Mouse (Mus musculus) midbrain, embryonic 15.5 days (tissue): ENCODE data around the gene Usp10. TPM values are rescaled to one million over a fixed set of nuclear protein-coding genes. Genes with fewer than 3 reads are reported as not detected.

Experiments
- ATAC-seq: fragments of 200-750 bp; cut with Nextera tagmentation; replicated peaks from 2 replicates; pipeline ENCODE4 v1.8.0; 2017; ENCODE audit warnings: moderate TSS enrichment
- H3K27ac ChIP-seq: fragments of 300-500 bp; sonication (generic); 2 replicates; pipeline ENCODE4 v1.5.1; 2015; ENCODE audit warnings: mild to moderate bottlenecking, inconsistent platforms
- H3K27me3 ChIP-seq: fragments of 300-500 bp; sonication (generic); replicated peaks from 2 replicates; pipeline ENCODE4 v1.6.1; 2015; ENCODE audit warnings: inconsistent platforms
- H3K36me3 ChIP-seq: fragments of 300-500 bp; sonication (generic); replicated peaks from 2 replicates; pipeline ENCODE4 v1.6.1; 2015; ENCODE audit warnings: inconsistent platforms
- H3K4me1 ChIP-seq: fragments of 300-500 bp; sonication (generic); 2 replicates; pipeline ENCODE4 v1.6.1; 2015; ENCODE audit warnings: inconsistent platforms
- H3K4me2 ChIP-seq: fragments of 300-500 bp; sonication (generic); 2 replicates; pipeline ENCODE4 v1.6.1; 2015; ENCODE audit warnings: inconsistent platforms, mild to moderate bottlenecking, moderate library complexity
- H3K4me3 ChIP-seq: fragments of 300-500 bp; sonication (generic); 2 replicates; pipeline ENCODE4 v1.5.1; 2015; ENCODE audit warnings: mild to moderate bottlenecking, inconsistent platforms
- H3K9ac ChIP-seq: fragments of 300-500 bp; sonication (generic); 2 replicates; pipeline ENCODE4 v1.6.1; 2015; ENCODE audit warnings: mild to moderate bottlenecking, inconsistent platforms
- H3K9me3 ChIP-seq: fragments of 300-500 bp; sonication (generic); 2 replicates; pipeline ENCODE4 v1.6.1; 2016; ENCODE audit warnings: inconsistent platforms
- WGBS: fragments of 180-500 bp; shearing (Covaris S2); methylation state at CpG from one replicate; pipeline ENCODE4 v1.1.7; 2015; ENCODE audit warnings: mixed read lengths; 5-methylcytosine and 5-hydroxymethylcytosine counted together
- polyA plus RNA-seq: library from polyadenylated mRNA; unstranded; fragments of >200 nt; fragmentation: Nextera tagmentation; extraction: Ambion mirVana; gene quantifications from 2 replicates; pipeline ENCODE4 v1.2.1, GENCODE M21; 2015

Usp10 gene
- polyA plus RNA-seq, 1 experiment from 2014 or later: 151 TPM

- Histone ChIP-seq H3K4me1 (no peaks in the 10 kb centered on the region), H3K9me3 (no peaks in the 10 kb centered on the region), H3K27me3 (peaks cover 18% of the 10 kb centered on the region), H3K36me3 (no peaks in the 10 kb centered on the region), H3K9ac (no peak overlapping the region), H3K4me3 (no peak overlapping the region), H3K4me2 (no peak overlapping the region), H3K27ac (no peak overlapping the region)
- ATAC-seq: no peak
- WGBS: 32% methylated on average over 13 of the region's 13 CpGs
These were observed 12.2 kb upstream of the Usp10 start for GRCm38 (mm10) chr8:119897933-119898332.

GRCm38 (mm10) chr8:119901349-119901748 is 8.8 kb upstream of the Usp10 start:
- ATAC-seq: no peak
- Histone ChIP-seq H3K27ac (no peak overlapping the region), H3K9ac (no peak overlapping the region), H3K36me3 (no peaks in the 10 kb centered on the region), H3K9me3 (no peaks in the 10 kb centered on the region), H3K4me2 (no peak overlapping the region), H3K4me3 (no peak overlapping the region), H3K4me1 (no peaks in the 10 kb centered on the region), H3K27me3 (peaks cover 18% of the 10 kb centered on the region)
- 84% methylated on average over 3 of the region's 3 CpGs for WGBS

GRCm38 (mm10) chr8:119901952-119902351 is 8.2 kb upstream of the Usp10 start:
- Histone ChIP-seq H3K27ac (no peak overlapping the region), H3K9me3 (no peaks in the 10 kb centered on the region), H3K4me3 (no peak overlapping the region), H3K4me1 (no peaks in the 10 kb centered on the region), H3K36me3 (no peaks in the 10 kb centered on the region), H3K9ac (no peak overlapping the region), H3K4me2 (no peak overlapping the region), H3K27me3 (peaks cover 17% of the 10 kb centered on the region)
- 81% methylated on average over 8 of the region's 8 CpGs for WGBS
- no peak for ATAC-seq

- no peak overlapping the region for H3K4me2 ChIP-seq
- 64% methylated on average over 12 of the region's 12 CpGs for WGBS
- no peaks in the 10 kb centered on the region for H3K36me3 ChIP-seq
These were observed 5.7 kb upstream of the Usp10 start for GRCm38 (mm10) chr8:119904323-119904911.

GRCm38 (mm10) chr8:119910547-119911257 is 542 bp downstream of the Usp10 start, which contains the start of gene Gm20388:
Gene Gm20388 (plus strand): TSS chr8:119910841.
- peak within 1 kb of the TSS; percentile 84 for H3K4me3 ChIP-seq
- under 1% methylated on average over 94 of the region's 97 CpGs for WGBS

More at GRCm38 (mm10) chr8:119904323-119904911, 5.7 kb upstream of the Usp10 start:
- no peak for ATAC-seq
- Histone ChIP-seq H3K4me3 (no peak overlapping the region), H3K9ac (no peak overlapping the region), H3K4me1 (no peaks in the 10 kb centered on the region), H3K27ac (no peak overlapping the region), H3K27me3 (no peaks in the 10 kb centered on the region; the same call in 1 of the 2 replicates), H3K9me3 (no peaks in the 10 kb centered on the region)

GRCm38 (mm10) chr8:119911258-119911962 is 1.2 kb downstream of the Usp10 start:
- Histone ChIP-seq H3K27ac (peak overlapping the region; percentile 97), H3K9ac (peak overlapping the region; percentile 95), H3K27me3 (no peaks in the 10 kb centered on the region), H3K4me2 (peak overlapping the region; percentile 69), H3K4me3 (peak overlapping the region; percentile 84), H3K9me3 (no peaks in the 10 kb centered on the region), H3K36me3 (no peaks in the 10 kb centered on the region), H3K4me1 (peaks cover 46% of the 10 kb centered on the region)
- WGBS: under 1% methylated on average over 30 of the region's 30 CpGs
- ATAC-seq: peak; percentile 75

More at GRCm38 (mm10) chr8:119910547-119911257, 542 bp downstream of the Usp10 start, which contains the start of gene Gm20388:
- peak within 1 kb of the TSS; percentile 95 for H3K9ac ChIP-seq
- ATAC-seq: peak; percentile 96
- H3K4me1 ChIP-seq: peaks cover 43% of the 10 kb centered on the region
- H3K27me3 ChIP-seq: no peaks in the 10 kb centered on the region
- H3K9me3 ChIP-seq: no peaks in the 10 kb centered on the region
- peak within 1 kb of the TSS; percentile 69 for H3K4me2 ChIP-seq
- no peaks in the 10 kb centered on the region for H3K36me3 ChIP-seq
- H3K27ac ChIP-seq: peak within 1 kb of the TSS; percentile 97

- Histone ChIP-seq H3K27me3 (no peaks in the 10 kb centered on the region), H3K36me3 (no peaks in the 10 kb centered on the region), H3K4me2 (peak overlapping the region; percentile 69), H3K9ac (peak overlapping the region; percentile 95), H3K9me3 (no peaks in the 10 kb centered on the region), H3K27ac (no peak overlapping the region), H3K4me1 (peaks cover 52% of the 10 kb centered on the region), H3K4me3 (peak overlapping the region; percentile 84; the same call in 1 of the 2 replicates)
- WGBS: 40% methylated on average over 6 of the region's 6 CpGs
- no peak for ATAC-seq
These were observed 2.5 kb downstream of the Usp10 start for GRCm38 (mm10) chr8:119912643-119913042.

GRCm38 (mm10) chr8:119913181-119913580 is 3.0 kb downstream of the Usp10 start:
- ATAC-seq: no peak
- no peak overlapping the region for H3K9ac ChIP-seq

GRCm38 (mm10) chr8:119914161-119914560 is 4.0 kb downstream of the Usp10 start:
- no peak overlapping the region for H3K27ac ChIP-seq
- WGBS: 43% methylated on average over 2 of the region's 2 CpGs
- no peaks in the 10 kb centered on the region for H3K9me3 ChIP-seq
- H3K4me1 ChIP-seq: peaks cover 52% of the 10 kb centered on the region
- H3K4me3 ChIP-seq: no peak overlapping the region
- no peak overlapping the region for H3K9ac ChIP-seq
- no peak overlapping the region for H3K4me2 ChIP-seq
- ATAC-seq: no peak
- no peaks in the 10 kb centered on the region for H3K27me3 ChIP-seq
- H3K36me3 ChIP-seq: no peaks in the 10 kb centered on the region

More at GRCm38 (mm10) chr8:119913181-119913580, 3.0 kb downstream of the Usp10 start:
- 72% methylated on average over 3 of the region's 3 CpGs for WGBS
- Histone ChIP-seq H3K9me3 (no peaks in the 10 kb centered on the region), H3K4me3 (no peak overlapping the region), H3K36me3 (no peaks in the 10 kb centered on the region), H3K27me3 (no peaks in the 10 kb centered on the region), H3K27ac (no peak overlapping the region), H3K4me2 (peak overlapping the region; percentile 69), H3K4me1 (peaks cover 52% of the 10 kb centered on the region)

GRCm38 (mm10) chr8:119915298-119915697 is 5.1 kb downstream of the Usp10 start:
- Histone ChIP-seq H3K4me1 (peaks cover 47% of the 10 kb centered on the region), H3K9ac (no peak overlapping the region), H3K4me3 (no peak overlapping the region), H3K27me3 (no peaks in the 10 kb centered on the region), H3K36me3 (no peaks in the 10 kb centered on the region), H3K9me3 (no peaks in the 10 kb centered on the region), H3K27ac (no peak overlapping the region), H3K4me2 (no peak overlapping the region)
- 95% methylated on average over 4 of the region's 4 CpGs for whole genome bisulfite sequencing
- ATAC-seq: no peak

- Histone ChIP-seq H3K9me3 (no peaks in the 10 kb centered on the region), H3K36me3 (no peaks in the 10 kb centered on the region), H3K27me3 (no peaks in the 10 kb centered on the region), H3K27ac (no peak overlapping the region), H3K4me3 (no peak overlapping the region), H3K9ac (no peak overlapping the region), H3K4me1 (peaks cover 47% of the 10 kb centered on the region), H3K4me2 (no peak overlapping the region)
- 78% methylated on average over 16 of the region's 16 CpGs for WGBS
- ATAC-seq: no peak
These were observed 6.2 kb downstream of the Usp10 start for GRCm38 (mm10) chr8:119916237-119916892.

- no peaks in the 10 kb centered on the region for H3K27me3 ChIP-seq
- H3K4me3 ChIP-seq: no peak overlapping the region
- 98% methylated on average over 3 of the region's 3 CpGs for WGBS
- H3K27ac ChIP-seq: no peak overlapping the region
- H3K4me1 ChIP-seq: peaks cover 46% of the 10 kb centered on the region
- H3K36me3 ChIP-seq: no peaks in the 10 kb centered on the region
- no peaks in the 10 kb centered on the region for H3K9me3 ChIP-seq
- no peak overlapping the region for H3K9ac ChIP-seq
- ATAC-seq: no peak
- no peak overlapping the region for H3K4me2 ChIP-seq
These were observed 7.3 kb downstream of the Usp10 start for GRCm38 (mm10) chr8:119917415-119917814.
